Mouse (Mus musculus) embryonic facial prominence, embryonic 14.5 days (tissue): ENCODE measurements around the gene BC030867. TPM values are rescaled to one million over a fixed set of nuclear protein-coding genes. Genes with fewer than 3 reads are reported as not detected.

Source experiments
- ATAC-seq: fragments of 200-750 bp; cut with Nextera tagmentation; 2 replicates; pipeline ENCODE4 v1.8.0; 2017; ENCODE audit warnings: low read depth, moderate number of reproducible peaks, moderate TSS enrichment
- DNase-seq: peaks from one replicate; pipeline ENCODE4 v3.0.0-alpha.2; 2015; ENCODE audit warnings: low spot score
- H3K27ac ChIP-seq: fragments of 300-500 bp; sonication (generic); replicated peaks from 2 replicates; pipeline ENCODE4 v1.5.1; 2014; ENCODE audit warnings: low read depth, mild to moderate bottlenecking, low read length, moderate library complexity
- H3K27me3 ChIP-seq: fragments of 300-500 bp; sonication (generic); replicated peaks from 2 replicates; pipeline ENCODE4 v1.6.1; 2014; ENCODE audit warnings: low read length; ENCODE audit not compliant: control insufficient read depth, insufficient read depth
- H3K36me3 ChIP-seq: fragments of 300-500 bp; sonication (generic); 2 replicates; pipeline ENCODE4 v1.6.1; 2014; ENCODE audit warnings: low read length, mixed read lengths; ENCODE audit not compliant: control insufficient read depth, insufficient read depth
- H3K4me1 ChIP-seq: fragments of 300-500 bp; sonication (generic); 2 replicates; pipeline ENCODE4 v1.6.1; 2014; ENCODE audit warnings: antibody characterized with exemption, low read length; ENCODE audit not compliant: control insufficient read depth, insufficient read depth
- H3K4me2 ChIP-seq: fragments of 300-500 bp; sonication (generic); 2 replicates; pipeline ENCODE4 v1.6.1; 2014; ENCODE audit warnings: low read depth, mild to moderate bottlenecking, low read length, moderate library complexity, mixed read lengths
- H3K4me3 ChIP-seq: fragments of 300-500 bp; sonication (generic); 2 replicates; pipeline ENCODE4 v1.5.1; 2014; ENCODE audit warnings: low read depth, mild to moderate bottlenecking, low read length
- H3K9ac ChIP-seq: fragments of 300-500 bp; sonication (generic); 2 replicates; pipeline ENCODE4 v1.6.1; 2014; ENCODE audit warnings: low read depth, mild to moderate bottlenecking, low read length, moderate library complexity, mixed read lengths
- H3K9me3 ChIP-seq: fragments of 300-500 bp; sonication (generic); 2 replicates; pipeline ENCODE4 v1.6.1; 2016; ENCODE audit warnings: low read length; ENCODE audit not compliant: control insufficient read depth
- WGBS: fragments of 180-500 bp; shearing (Covaris S2); extraction: QIAGEN DNeasy Blood & Tissue Kit; methylation state at CpG from one replicate; pipeline ENCODE4 v1.1.7; 2014; 5-methylcytosine and 5-hydroxymethylcytosine counted together
- polyA plus RNA-seq: library from polyadenylated mRNA; unstranded; fragments of >200 nt; fragmentation: Nextera tagmentation; extraction: Ambion mirVana; gene quantifications from 2 replicates; pipeline ENCODE4 v1.2.1, GENCODE M21; 2014

Gene BC030867
- polyA plus RNA-seq, 1 experiment from 2014 or later, result 11.7 TPM

DNA sequence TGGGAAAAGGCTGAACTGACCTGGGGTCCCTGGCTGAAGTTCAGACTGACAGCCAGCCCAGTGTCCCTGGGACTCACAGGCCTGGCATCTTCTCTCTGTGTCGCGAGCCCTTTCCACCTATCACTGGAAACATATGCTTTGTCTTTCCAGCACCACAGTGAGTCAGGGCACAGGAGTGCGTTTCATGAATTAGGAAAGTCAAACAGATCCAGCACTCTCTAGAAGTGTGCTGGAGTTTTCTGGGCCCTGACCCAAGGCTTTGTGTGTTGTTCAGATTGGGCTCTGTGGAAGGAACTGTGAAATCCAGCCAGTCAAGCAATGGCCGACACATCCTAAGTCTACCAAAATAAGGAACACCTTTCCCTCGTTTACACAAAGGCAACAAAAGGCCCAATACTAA is 23.5 kb upstream of the BC030867 start:
- peak overlapping the region; percentile 44 for H3K4me2 ChIP-seq
- no peak overlapping the region; the same call in 1 of the 2 replicates for H3K9ac ChIP-seq
- no peaks in the 10 kb centered on the region for H3K27me3 ChIP-seq
- no peaks in the 10 kb centered on the region for H3K9me3 ChIP-seq
- WGBS, result 58% methylated on average over 5 of the region's 5 CpGs
- H3K36me3 ChIP-seq, result peaks cover 14% of the 10 kb centered on the region; the same call in 1 of the 2 replicates
- DNase-seq, result no peak
- peaks cover 41% of the 10 kb centered on the region for H3K4me1 ChIP-seq
- no peak for ATAC-seq
- H3K27ac ChIP-seq, result no peak overlapping the region
- H3K4me3 ChIP-seq, result no peak overlapping the region

DNA sequence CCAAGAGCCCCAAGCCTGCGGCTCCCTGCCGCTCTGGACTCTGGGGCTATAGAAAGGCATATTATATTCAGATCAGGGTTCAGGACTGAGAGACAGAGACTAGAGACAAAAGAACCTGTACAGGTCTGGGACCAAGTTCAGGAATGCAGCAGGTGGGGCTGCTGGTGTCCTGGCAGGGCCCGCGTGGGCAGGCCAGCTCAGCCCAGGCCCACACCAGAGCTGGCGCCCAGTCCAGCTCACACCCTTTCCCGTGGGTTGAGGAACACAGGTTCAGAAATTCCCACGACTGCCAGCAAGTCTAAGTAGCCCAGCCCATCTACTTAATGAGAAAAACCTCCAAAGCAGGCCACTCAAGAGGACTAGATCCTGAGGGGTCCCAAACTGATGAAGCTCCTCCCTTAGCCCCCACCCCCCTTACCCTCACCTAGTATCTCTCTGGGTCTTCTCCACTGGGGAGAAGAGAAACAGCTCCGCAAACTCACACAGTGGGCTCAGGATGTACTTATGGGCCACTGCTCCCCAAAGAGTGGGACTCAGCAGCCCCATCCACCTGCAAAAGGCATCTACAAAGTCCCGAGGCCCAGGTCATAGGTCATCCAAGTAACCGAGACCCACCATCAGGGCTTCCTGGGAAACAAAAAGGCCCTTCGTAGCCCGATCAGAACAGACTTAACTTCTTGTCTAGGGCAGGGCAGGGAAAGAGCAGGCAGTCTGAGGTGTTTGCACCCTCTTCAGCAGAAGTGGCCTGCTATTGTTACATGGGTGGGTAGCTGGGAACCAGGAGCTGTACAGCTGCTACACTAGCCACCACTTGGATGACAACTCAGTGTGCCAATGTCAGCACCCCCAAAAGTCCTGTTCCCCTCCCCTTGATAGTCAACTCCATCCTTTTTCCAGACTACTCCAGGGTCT is 22.4 kb upstream of the BC030867 start:
- no peaks in the 10 kb centered on the region for H3K9me3 ChIP-seq
- H3K36me3 ChIP-seq, result peaks cover 9% of the 10 kb centered on the region; the same call in 1 of the 2 replicates
- no peak overlapping the region for H3K9ac ChIP-seq
- H3K4me3 ChIP-seq, result no peak overlapping the region
- H3K4me1 ChIP-seq, result peaks cover 42% of the 10 kb centered on the region
- no peak overlapping the region for H3K27ac ChIP-seq
- H3K27me3 ChIP-seq, result no peaks in the 10 kb centered on the region
- WGBS, result 72% methylated on average over 12 of the region's 12 CpGs
- ATAC-seq (no peak), DNase-seq (no peak)
- no peak overlapping the region for H3K4me2 ChIP-seq

DNA sequence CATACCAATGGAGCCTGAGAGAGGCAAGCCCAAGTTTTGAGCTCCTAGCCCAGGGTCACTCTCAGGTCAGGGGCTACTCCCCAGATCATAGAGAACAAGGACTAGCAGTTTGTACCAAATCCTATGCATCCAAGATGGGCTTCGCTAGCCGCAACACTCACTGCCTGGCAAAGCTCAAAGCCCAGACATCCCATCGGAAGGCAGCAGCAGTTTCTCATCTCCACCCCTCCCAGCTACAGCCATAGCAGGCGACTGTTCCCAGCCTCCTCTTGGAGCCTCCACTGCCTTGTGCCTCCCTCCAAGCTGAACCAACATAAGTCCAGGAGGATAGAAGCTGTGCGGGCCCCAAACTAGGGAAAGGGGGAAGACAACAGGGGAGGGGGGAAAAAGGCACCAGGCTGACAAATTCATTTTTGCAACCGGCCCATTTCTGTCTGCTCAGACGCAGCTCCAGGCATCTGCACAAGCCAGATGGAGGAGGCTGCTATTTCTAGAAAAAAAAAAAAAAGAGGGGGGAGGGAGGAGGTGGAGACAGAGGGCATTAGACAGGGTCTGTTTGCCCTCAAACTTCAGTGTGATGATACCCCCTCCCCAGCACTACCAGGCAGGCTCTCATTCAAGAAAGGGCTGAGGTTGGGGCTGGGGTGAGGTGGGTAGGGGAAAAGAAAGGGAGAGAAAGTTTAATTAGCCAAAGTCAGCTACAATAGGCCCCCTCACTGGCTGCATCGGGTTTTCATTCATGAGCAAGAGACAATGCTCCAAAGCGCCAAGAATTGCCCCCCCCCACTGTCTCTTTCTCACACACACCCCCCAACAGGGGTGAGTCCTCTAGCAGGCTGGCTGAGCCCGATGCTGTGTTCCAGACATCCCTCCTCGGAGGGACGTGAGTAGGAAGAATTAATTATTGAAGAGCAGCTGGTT is 21.2 kb upstream of the BC030867 start:
- Histone ChIP-seq H3K4me3 (peak overlapping the region; percentile 92), H3K4me2 (peak overlapping the region; percentile 84), H3K9me3 (no peaks in the 10 kb centered on the region), H3K36me3 (peaks cover 4% of the 10 kb centered on the region; the same call in 1 of the 2 replicates), H3K4me1 (peaks cover 42% of the 10 kb centered on the region), H3K27ac (no peak overlapping the region; the same call in 1 of the 2 replicates), H3K9ac (peak overlapping the region; percentile 90), H3K27me3 (no peaks in the 10 kb centered on the region)
- peak; percentile 59 for DNase-seq
- 22% methylated on average over 12 of the region's 12 CpGs for WGBS
- ATAC-seq, result no peak

DNA sequence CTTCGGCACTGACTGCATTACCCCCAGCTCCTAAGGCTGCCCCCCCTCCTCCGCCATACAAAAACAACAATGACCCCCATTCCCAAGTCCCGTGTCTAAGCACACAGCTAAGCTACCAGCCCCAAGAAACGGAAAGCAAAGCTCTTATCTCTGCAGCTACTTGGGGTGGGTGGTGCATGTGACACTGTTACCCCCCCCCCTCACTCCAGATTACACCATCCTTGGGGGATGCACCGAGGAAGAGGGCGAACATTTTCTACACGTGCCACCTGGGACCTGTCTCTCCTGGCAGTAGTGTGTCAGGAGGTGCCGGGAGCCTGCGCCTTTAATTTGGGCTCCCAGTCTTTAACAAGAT is 20.5 kb upstream of the BC030867 start:
- Histone ChIP-seq H3K4me2 (peak overlapping the region; percentile 84), H3K27ac (no peak overlapping the region), H3K4me1 (peaks cover 42% of the 10 kb centered on the region), H3K36me3 (peaks cover 4% of the 10 kb centered on the region; the same call in 1 of the 2 replicates), H3K4me3 (peak overlapping the region; percentile 92), H3K9ac (peak overlapping the region; percentile 90), H3K27me3 (no peaks in the 10 kb centered on the region), H3K9me3 (no peaks in the 10 kb centered on the region)
- no peak for ATAC-seq
- WGBS, result 23% methylated on average over 9 of the region's 9 CpGs
- DNase-seq, result no peak

DNA sequence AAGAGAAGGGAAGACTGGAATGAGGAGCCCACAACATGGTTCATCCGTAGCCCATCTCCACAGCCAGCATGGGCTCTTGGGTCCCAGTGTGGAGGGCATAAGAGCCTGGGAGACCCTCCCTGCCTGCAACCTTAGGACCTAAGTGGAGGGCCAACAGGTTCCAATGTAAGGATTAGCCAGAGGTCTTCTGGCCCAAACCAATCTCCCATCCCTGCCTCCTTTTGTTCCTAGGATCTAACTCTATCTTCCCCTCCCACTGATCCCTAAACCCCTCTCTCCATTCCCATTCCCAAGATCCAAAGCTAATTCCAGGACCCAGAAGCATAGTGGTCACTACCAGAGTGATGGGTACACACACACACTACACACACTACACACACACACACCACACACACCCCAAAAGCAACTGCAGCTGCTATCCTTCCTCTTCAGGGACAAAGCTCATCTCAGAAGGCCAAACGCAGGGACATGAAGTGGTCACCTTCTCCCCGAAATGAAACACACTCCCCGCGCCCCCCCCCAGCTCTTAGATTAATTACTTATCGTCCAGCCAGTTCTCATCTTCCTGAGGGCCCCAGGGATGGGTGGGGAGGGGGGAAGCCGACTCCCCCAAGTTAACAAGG is 19.9 kb upstream of the BC030867 start:
- peak overlapping the region; percentile 13; the same call in 1 of the 2 replicates for H3K27ac ChIP-seq
- no peaks in the 10 kb centered on the region for H3K27me3 ChIP-seq
- H3K4me3 ChIP-seq, result peak overlapping the region; percentile 92
- H3K9ac ChIP-seq, result peak overlapping the region; percentile 90
- 10% methylated on average over 7 of the region's 7 CpGs for WGBS
- H3K36me3 ChIP-seq, result peaks cover 4% of the 10 kb centered on the region; the same call in 1 of the 2 replicates
- ATAC-seq (no peak), DNase-seq (no peak)
- H3K9me3 ChIP-seq, result no peaks in the 10 kb centered on the region
- peak overlapping the region; percentile 84 for H3K4me2 ChIP-seq
- peaks cover 42% of the 10 kb centered on the region for H3K4me1 ChIP-seq

DNA sequence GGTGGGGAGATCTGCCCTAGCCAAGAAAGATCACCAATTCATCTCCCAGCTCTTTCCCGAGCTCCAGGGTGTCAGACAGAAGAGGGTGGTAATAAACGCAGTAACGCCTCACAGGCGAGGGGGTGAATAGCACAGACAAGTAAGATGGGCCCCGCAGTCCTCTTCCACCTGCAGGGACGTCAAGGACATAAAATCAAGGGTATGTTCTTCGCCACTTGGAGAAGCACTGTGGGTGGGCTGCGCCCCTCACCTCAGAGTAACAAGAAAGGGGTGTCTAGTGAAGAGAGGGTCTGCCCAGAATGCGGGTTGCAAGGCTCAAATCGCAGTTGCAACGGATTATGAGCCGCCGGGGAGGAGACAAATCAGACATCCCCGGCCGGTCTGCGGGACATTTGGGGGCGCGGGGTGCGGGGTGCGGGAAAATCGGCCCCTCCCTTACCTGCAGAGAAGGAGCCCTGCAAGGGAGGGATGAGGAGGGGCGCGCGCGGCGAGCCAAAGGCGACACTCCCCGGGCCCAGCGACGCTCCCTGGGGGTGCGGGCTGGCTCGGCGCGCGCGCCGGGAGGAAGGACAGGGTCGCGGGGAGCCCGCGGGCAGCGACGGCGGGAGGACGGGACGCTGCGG is 19.2 kb upstream of the BC030867 start:
- Histone ChIP-seq H3K9me3 (no peaks in the 10 kb centered on the region), H3K4me2 (peak overlapping the region; percentile 84), H3K4me1 (peaks cover 39% of the 10 kb centered on the region), H3K27me3 (no peaks in the 10 kb centered on the region), H3K36me3 (no peaks in the 10 kb centered on the region), H3K4me3 (peak overlapping the region; percentile 92), H3K27ac (peak overlapping the region; percentile 88), H3K9ac (peak overlapping the region; percentile 90)
- peak; percentile 17; the same call in 1 of the 2 replicates for ATAC-seq
- under 1% methylated on average over 20 of the region's 47 CpGs for WGBS
- DNase-seq, result peak; percentile 36

DNA sequence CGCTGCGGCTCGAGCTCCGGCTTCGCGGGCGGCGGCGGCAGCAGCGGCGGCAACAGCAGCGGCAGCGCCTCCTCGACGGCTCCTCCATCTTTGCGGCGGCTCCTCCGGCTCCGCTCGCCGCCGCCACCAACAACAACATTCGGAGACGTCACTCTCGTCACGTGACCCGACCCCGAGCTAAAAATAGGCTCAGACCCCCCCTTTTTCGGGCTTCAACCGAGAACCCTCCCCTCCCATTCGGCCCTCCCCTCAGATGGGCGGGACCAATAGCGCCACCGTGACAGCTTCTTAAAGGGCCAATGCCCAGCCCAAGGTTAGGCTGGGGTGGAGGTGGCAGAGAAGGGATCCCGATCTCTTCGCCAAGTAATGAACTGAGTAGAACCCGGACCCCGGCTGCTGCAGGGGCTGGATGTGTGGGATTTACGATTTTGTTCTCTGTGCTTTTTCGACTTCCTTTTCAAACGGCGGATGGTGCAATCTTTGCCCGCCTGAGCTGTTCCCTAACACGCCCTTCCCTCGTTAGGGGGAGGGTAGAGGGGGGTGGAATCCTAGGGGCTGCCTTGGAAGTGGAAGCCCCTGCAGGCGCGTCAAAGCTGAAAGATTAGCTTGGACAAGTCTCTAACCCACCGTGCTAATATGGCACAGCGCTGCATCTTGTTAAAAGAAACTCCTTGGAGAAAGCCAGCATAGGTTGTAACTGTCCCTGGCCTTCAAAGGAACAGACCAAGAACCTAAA is 18.5 kb upstream of the BC030867 start, which contains the start of gene Hdac5:
Hdac5 (minus strand) TSS at position 161 of the 736 bp plus-strand sequence.
- Histone ChIP-seq H3K4me1 (peaks cover 32% of the 10 kb centered on the region), H3K27me3 (no peaks in the 10 kb centered on the region), H3K4me2 (peak within 1 kb of the TSS; percentile 84), H3K36me3 (no peaks in the 10 kb centered on the region), H3K9me3 (no peaks in the 10 kb centered on the region), H3K9ac (peak within 1 kb of the TSS; percentile 90), H3K27ac (peak within 1 kb of the TSS; percentile 88), H3K4me3 (peak within 1 kb of the TSS; percentile 92)
- ATAC-seq, result peak; percentile 91
- WGBS, result under 1% methylated on average over 27 of the region's 49 CpGs
- DNase-seq, result peak; percentile 99
